ENCODE assay signal across 20 mouse cellular contexts in the genomic region with DNA sequence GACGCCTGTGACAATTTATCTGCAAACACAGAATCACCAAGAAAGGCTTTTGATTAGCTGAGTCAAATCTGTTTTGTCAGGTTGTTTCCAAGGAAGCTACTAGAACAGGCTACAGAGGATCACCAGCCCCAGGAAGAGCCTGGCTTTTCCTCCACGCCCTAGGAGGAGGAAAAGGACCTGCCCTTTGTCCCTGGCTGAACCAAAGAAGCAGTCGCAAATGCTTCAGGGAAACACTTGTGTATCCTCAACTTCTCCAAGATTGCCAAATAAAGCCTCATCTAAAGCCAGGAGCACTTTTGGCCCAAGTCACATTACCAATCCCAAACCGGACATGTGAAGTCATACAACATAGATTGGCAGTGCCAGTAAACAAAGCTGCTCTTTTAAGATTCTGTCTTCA. TPM values are rescaled to one million over a fixed set of nuclear protein-coding genes. Genes with fewer than 3 reads are reported as not detected.
DNase-seq lines count a peak whose midpoint lies in the region; ATAC-seq and TF ChIP-seq lines count a peak whose summit lies in the region.
"Had no signal": no experiment of that assay in that cellular context is flagged by ENCODE, and none has a peak within 500 bp of the region (broad histone marks: within the 10 kb centered on the region; RNA-seq: fewer than 3 reads in every experiment).

No protein-coding gene starts in this region.

- TF ChIP-seq CTCF in hindbrain, postnatal 0 days (IDR thresholded peaks at IDR 0.05; ENCODE audit: low read depth) = no peak

- peak overlapping the region; percentile 23; the same call in 1 of the 2 replicates for H3K27ac ChIP-seq in hindbrain, embryonic 10.5 days
- H3K27ac ChIP-seq in hindbrain, postnatal 0 days = no peak overlapping the region
- no peak overlapping the region for H3K27ac ChIP-seq in midbrain, embryonic 10.5 days (replicated peaks)
- H3K27ac ChIP-seq: hindbrain, embryonic 12.5 days; intestine, embryonic 15.5 days; limb, embryonic 10.5 days; liver, embryonic 13.5 days; midbrain, embryonic 15.5 days; stomach, postnatal 0 days had no signal

- H3K36me3 ChIP-seq in hindbrain, embryonic 10.5 days = no peaks in the 10 kb centered on the region
- no peaks in the 10 kb centered on the region for H3K36me3 ChIP-seq in hindbrain, postnatal 0 days (ENCODE audit: insufficient read depth, low read length)
- no peaks in the 10 kb centered on the region for H3K36me3 ChIP-seq in midbrain, embryonic 10.5 days
- H3K36me3 ChIP-seq: hindbrain, embryonic 12.5 days; intestine, embryonic 15.5 days; limb, embryonic 10.5 days; liver, embryonic 13.5 days; midbrain, embryonic 15.5 days had no signal

- H3K4me3 ChIP-seq in hindbrain, embryonic 10.5 days = no peak overlapping the region
- no peak overlapping the region for H3K4me3 ChIP-seq in hindbrain, postnatal 0 days (ENCODE audit: low read length)
- H3K4me3 ChIP-seq in midbrain, embryonic 10.5 days = no peak overlapping the region
- H3K4me3 ChIP-seq: hindbrain, embryonic 12.5 days; intestine, embryonic 15.5 days; limb, embryonic 10.5 days; liver, embryonic 13.5 days; midbrain, embryonic 15.5 days had no signal

- H3K9me3 ChIP-seq in hindbrain, embryonic 10.5 days = no peaks in the 10 kb centered on the region
- no peaks in the 10 kb centered on the region for H3K9me3 ChIP-seq in hindbrain, postnatal 0 days (ENCODE audit: low read length)
- no peaks in the 10 kb centered on the region for H3K9me3 ChIP-seq in midbrain, embryonic 10.5 days (replicated peaks)
- H3K9me3 ChIP-seq: hindbrain, embryonic 12.5 days; intestine, embryonic 15.5 days; limb, embryonic 10.5 days; liver, embryonic 13.5 days; midbrain, embryonic 15.5 days had no signal

- 78% methylated on average over 4 of the region's 4 CpGs for WGBS in hindbrain, embryonic 10.5 days
- WGBS in hindbrain, postnatal 0 days = 76% methylated on average over 4 of the region's 4 CpGs
- WGBS in midbrain, embryonic 10.5 days = 72% methylated on average over 4 of the region's 4 CpGs

- peaks cover 4% of the 10 kb centered on the region; the same call in 1 of the 2 replicates for H3K4me1 ChIP-seq in hindbrain, embryonic 10.5 days (replicated peaks)
- H3K4me1 ChIP-seq in hindbrain, postnatal 0 days (ENCODE audit: insufficient read depth, low read length) = no peaks in the 10 kb centered on the region
- no peaks in the 10 kb centered on the region for H3K4me1 ChIP-seq in midbrain, embryonic 10.5 days
- H3K4me1 ChIP-seq: hindbrain, embryonic 12.5 days; intestine, embryonic 15.5 days; liver, embryonic 13.5 days; midbrain, embryonic 15.5 days had no signal

- H3K9ac ChIP-seq in hindbrain, postnatal 0 days (replicated peaks; ENCODE audit: low read length) = no peak overlapping the region
- H3K9ac ChIP-seq: hindbrain, embryonic 12.5 days; intestine, embryonic 15.5 days; liver, embryonic 13.5 days; midbrain, embryonic 15.5 days had no signal

- DNase-seq in adrenal gland, postnatal 10 days = peak; percentile 25
- no peak for DNase-seq in adrenal gland, postnatal 25 days
- no peak for DNase-seq in hindbrain, embryonic 10.5 days (ENCODE audit: low spot score)
- no peak for DNase-seq in hindbrain, postnatal 0 days (ENCODE audit: low spot score)
- DNase-seq in lung, postnatal 25 days (ENCODE audit: low spot score) = peak; percentile 47
- DNase-seq in lung, postnatal 14 days = no peak
- DNase-seq in midbrain, embryonic 10.5 days (ENCODE audit: low spot score) = no peak
- no peak for DNase-seq in spleen, adult 12 weeks (ENCODE audit: low spot score)
- DNase-seq: cerebellum, postnatal 10 days; embryo, embryonic 11 days; liver, embryonic 13.5 days; right cerebral cortex, adult 18-20 months; thymus, postnatal 14 days had no signal

- no peak overlapping the region for H3K4me2 ChIP-seq in hindbrain, postnatal 0 days (ENCODE audit: low read depth, low read length)
- H3K4me2 ChIP-seq: hindbrain, embryonic 12.5 days; intestine, embryonic 15.5 days; liver, embryonic 13.5 days; midbrain, embryonic 15.5 days had no signal

- ATAC-seq in hindbrain, postnatal 0 days = no peak
- ATAC-seq: activated CD4-positive, CD25-positive, alpha-beta regulatory T cell, adult 4 months; forebrain, embryonic 14.5 days; intestine, embryonic 15.5 days; midbrain, embryonic 15.5 days had no signal

- no peaks in the 10 kb centered on the region for H3K27me3 ChIP-seq in hindbrain, embryonic 10.5 days (ENCODE audit: insufficient read depth, poor library complexity, severe bottlenecking)
- H3K27me3 ChIP-seq in hindbrain, postnatal 0 days (ENCODE audit: insufficient read depth, low read length) = no peaks in the 10 kb centered on the region
- H3K27me3 ChIP-seq in midbrain, embryonic 10.5 days (ENCODE audit: low read depth, poor library complexity, severe bottlenecking) = 0 out of 2 replicates have a peak, but pooled peaks cover 5% of the 10 kb centered on the region
- H3K27me3 ChIP-seq: hindbrain, embryonic 12.5 days; intestine, embryonic 15.5 days; liver, embryonic 13.5 days; midbrain, embryonic 15.5 days had no signal

RNA-seq across cellular contexts. Expression of gene Mgmt, which starts 41.7 kb away (rescaled TPM):
- total RNA-seq in adrenal gland, postnatal 10 days (2021) = 1 to 10 TPM; 8.0 to 9.0 TPM
- total RNA-seq in adrenal gland, postnatal 25 days (2021) = 5.2 and 6.4 TPM in 2 replicates
- polyA plus RNA-seq in hindbrain, embryonic 10.5 days (2016; fragmentation: Nextera tagmentation; extraction: Ambion mirVana) = 4.8 and 5.5 TPM in 2 replicates
- total RNA-seq in hindbrain, postnatal 0 days (2014; rRNA removed) = 0.93 and 1.4 TPM in 2 replicates
- polyA plus RNA-seq in hindbrain, postnatal 0 days (2015; fragmentation: Nextera tagmentation; extraction: Ambion mirVana) = 1.6 and 2.1 TPM in 2 replicates
- polyA plus RNA-seq in midbrain, embryonic 10.5 days (2016; fragmentation: Nextera tagmentation; extraction: Ambion mirVana) = 3.2 and 4.9 TPM in 2 replicates

Comparison
In these comparisons a context has a peak if more than half of its experiments do, and no peak if none do; other contexts are left out.
1. DNase-seq: peak in adrenal gland, postnatal 10 days (single experiment) and lung, postnatal 25 days (single experiment); none in adrenal gland, postnatal 25 days (single experiment), hindbrain, embryonic 10.5 days (single experiment), hindbrain, postnatal 0 days (single experiment), lung, postnatal 14 days (single experiment), midbrain, embryonic 10.5 days (single experiment) and spleen, adult 12 weeks (single experiment).